27 mouse cellular contexts compared by ENCODE assay signal in genomic region chr4:33693441-33693840, GRCm38 (mm10).
"Had no signal": no experiment of that assay in that cellular context is flagged by ENCODE, and none has a peak within 500 bp of the region (broad histone marks: within the 10 kb centered on the region; RNA-seq: fewer than 3 reads in every experiment).

No protein-coding gene starts in this region.

- H3K9ac ChIP-seq: embryonic facial prominence, embryonic 12.5 days; embryonic facial prominence, embryonic 13.5 days; embryonic facial prominence, embryonic 15.5 days; forebrain, embryonic 15.5 days; forebrain, postnatal 0 days; heart, embryonic 12.5 days had no signal

- H3K27ac ChIP-seq: embryonic facial prominence, embryonic 10.5 days; embryonic facial prominence, embryonic 12.5 days; embryonic facial prominence, embryonic 13.5 days; embryonic facial prominence, embryonic 15.5 days; forebrain, embryonic 15.5 days; gastrocnemius, adult 2 months; heart, adult 2 months; heart, embryonic 10.5 days had no signal

- H3K36me3 ChIP-seq: embryonic facial prominence, embryonic 10.5 days; embryonic facial prominence, embryonic 12.5 days; embryonic facial prominence, embryonic 13.5 days; embryonic facial prominence, embryonic 15.5 days; forebrain, embryonic 15.5 days; heart, embryonic 10.5 days; heart, embryonic 12.5 days had no signal

- H3K4me1 ChIP-seq: embryonic facial prominence, embryonic 10.5 days; embryonic facial prominence, embryonic 12.5 days; embryonic facial prominence, embryonic 13.5 days; embryonic facial prominence, embryonic 15.5 days; forebrain, embryonic 15.5 days; heart, embryonic 10.5 days; heart, embryonic 12.5 days had no signal

- H3K9me3 ChIP-seq: embryonic facial prominence, embryonic 10.5 days; embryonic facial prominence, embryonic 12.5 days; embryonic facial prominence, embryonic 15.5 days; forebrain, embryonic 15.5 days; heart, embryonic 10.5 days had no signal

- H3K4me3 ChIP-seq: embryonic facial prominence, embryonic 10.5 days; embryonic facial prominence, embryonic 12.5 days; embryonic facial prominence, embryonic 13.5 days; embryonic facial prominence, embryonic 15.5 days; erythroblast, embryonic 14.5 days; forebrain, embryonic 15.5 days; gastrocnemius, adult 2 months; heart, adult 2 months; heart, embryonic 10.5 days; heart, embryonic 12.5 days had no signal

- H3K27me3 ChIP-seq: embryonic facial prominence, embryonic 12.5 days; embryonic facial prominence, embryonic 13.5 days; embryonic facial prominence, embryonic 15.5 days; forebrain, embryonic 15.5 days; heart, embryonic 12.5 days had no signal

- DNase-seq: cerebellum, adult 2 months; cerebellum, adult 8-10 months; cerebellum, adult 9-10 months; cerebellum, adult 9-11 months; cerebellum, postnatal 10 days; cerebellum, postnatal 14 days; cerebellum, postnatal 25 days; cerebellum, postnatal 36 days; embryo, embryonic 11 days; forebrain, postnatal 0 days; gastrocnemius, adult 2 months; gastrocnemius, postnatal 10 days; gastrocnemius, postnatal 14 days; gastrocnemius, postnatal 25 days; gastrocnemius, postnatal 36 days; heart, adult 11 months; heart, adult 18-20 months; heart, adult 2 months had no signal

- H3K4me2 ChIP-seq: embryonic facial prominence, embryonic 12.5 days; embryonic facial prominence, embryonic 13.5 days; embryonic facial prominence, embryonic 15.5 days; forebrain, embryonic 15.5 days; heart, embryonic 11.5 days; heart, embryonic 12.5 days had no signal

- ATAC-seq: forebrain, embryonic 15.5 days; forebrain, postnatal 0 days had no signal
